Mouse (Mus musculus): ENCODE results near the gene Cfap57. TPM values are rescaled to one million over a fixed set of nuclear protein-coding genes. Genes with fewer than 3 reads are reported as not detected.

The Cfap57 gene
- polyA plus RNA-seq, 1 experiment from 2014 or later: 1.5 TPM

Other genes starting within 250 kb of the Cfap57 start
- gene Szt2, start 211.5 kb downstream of the Cfap57 start, polyA plus RNA-seq (2014; fragmentation: Nextera tagmentation; extraction: Ambion mirVana): 6.6 and 7.6 TPM in 2 replicates
- 91.1 and 95.1 TPM in 2 replicates for gene Med8, start 211.4 kb downstream of the Cfap57 start, polyA plus RNA-seq (2014; fragmentation: Nextera tagmentation; extraction: Ambion mirVana)
- 59.7 and 68.4 TPM in 2 replicates for gene Elovl1, start 192.7 kb downstream of the Cfap57 start, polyA plus RNA-seq (2014; fragmentation: Nextera tagmentation; extraction: Ambion mirVana)
- gene Cdc20, start 183.4 kb downstream of the Cfap57 start, polyA plus RNA-seq (2014; fragmentation: Nextera tagmentation; extraction: Ambion mirVana): 169 and 179 TPM in 2 replicates
- 3.7 and 4.4 TPM in 2 replicates for gene Mpl, start 163.3 kb downstream of the Cfap57 start, polyA plus RNA-seq (2014; fragmentation: Nextera tagmentation; extraction: Ambion mirVana)
- gene Tie1, start 130.7 kb downstream of the Cfap57 start, polyA plus RNA-seq (2014; fragmentation: Nextera tagmentation; extraction: Ambion mirVana): 34.6 and 40.9 TPM in 2 replicates
- gene 2610528J11Rik, start 93.8 kb downstream of the Cfap57 start, polyA plus RNA-seq (2014; fragmentation: Nextera tagmentation; extraction: Ambion mirVana): 0.31 and 0.39 TPM in 2 replicates
- gene Tmem125, start 76.7 kb downstream of the Cfap57 start, polyA plus RNA-seq (2014; fragmentation: Nextera tagmentation; extraction: Ambion mirVana): 0.16 and 0.45 TPM in 2 replicates
- 106 and 111 TPM in 2 replicates for gene Ebna1bp2, start within 50 bp of the Cfap57 start, polyA plus RNA-seq (2014; fragmentation: Nextera tagmentation; extraction: Ambion mirVana)
- not detected in 2 replicates for gene Olfr62, start 38.2 kb upstream of the Cfap57 start, polyA plus RNA-seq (2014; fragmentation: Nextera tagmentation; extraction: Ambion mirVana)
- gene Olfr1342, start 72.0 kb upstream of the Cfap57 start, polyA plus RNA-seq (2014; fragmentation: Nextera tagmentation; extraction: Ambion mirVana): not detected in 2 replicates
- not detected in 2 replicates for gene Olfr1341, start 82.7 kb upstream of the Cfap57 start, polyA plus RNA-seq (2014; fragmentation: Nextera tagmentation; extraction: Ambion mirVana)
- not detected in 2 replicates for gene Olfr1340, start 99.4 kb upstream of the Cfap57 start, polyA plus RNA-seq (2014; fragmentation: Nextera tagmentation; extraction: Ambion mirVana)
- not detected in 2 replicates for gene Olfr1339, start 111.4 kb upstream of the Cfap57 start, polyA plus RNA-seq (2014; fragmentation: Nextera tagmentation; extraction: Ambion mirVana)
- not detected in 2 replicates for gene Olfr1338, start 138.0 kb upstream of the Cfap57 start, polyA plus RNA-seq (2014; fragmentation: Nextera tagmentation; extraction: Ambion mirVana)
- gene Olfr1337, start 161.8 kb upstream of the Cfap57 start, polyA plus RNA-seq (2014; fragmentation: Nextera tagmentation; extraction: Ambion mirVana): not detected in 2 replicates
- gene Olfr1335, start 189.2 kb upstream of the Cfap57 start, polyA plus RNA-seq (2014; fragmentation: Nextera tagmentation; extraction: Ambion mirVana): not detected in 2 replicates
- not detected in 2 replicates for gene Olfr1333, start 215.5 kb upstream of the Cfap57 start, polyA plus RNA-seq (2014; fragmentation: Nextera tagmentation; extraction: Ambion mirVana)
- not detected in 2 replicates for gene Olfr1331, start 243.9 kb upstream of the Cfap57 start, polyA plus RNA-seq (2014; fragmentation: Nextera tagmentation; extraction: Ambion mirVana)

Measured in heart, embryonic 11.5 days (tissue).